ENCODE assay signal across 12 mouse cellular contexts in the genomic region with DNA sequence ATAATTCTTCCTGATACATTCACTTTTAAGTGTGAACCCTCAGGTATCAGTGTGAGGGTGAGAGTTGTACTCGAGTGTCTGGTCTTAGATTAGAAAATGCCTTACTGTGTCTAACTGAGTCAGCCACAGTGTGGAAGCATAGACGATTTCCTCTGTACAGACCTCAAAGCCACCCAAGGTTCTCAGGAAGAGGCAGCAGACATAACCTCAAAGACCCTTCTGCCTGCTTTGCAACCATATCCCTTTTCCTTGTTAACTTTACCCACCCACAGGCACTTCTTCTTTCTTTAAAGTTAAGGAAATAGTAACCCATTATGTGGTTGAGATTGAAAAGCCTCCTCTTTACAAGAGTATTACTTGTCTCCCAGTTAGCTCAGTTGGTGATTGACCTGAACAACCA. TPM values are rescaled to one million over a fixed set of nuclear protein-coding genes. Genes with fewer than 3 reads are reported as not detected.
"Had no signal": no experiment of that assay in that cellular context is flagged by ENCODE, and none has a peak within 500 bp of the region (broad histone marks: within the 10 kb centered on the region; RNA-seq: fewer than 3 reads in every experiment).

No protein-coding gene starts in this region.

- H3K4me1 ChIP-seq: lung, embryonic 15.5 days; midbrain, embryonic 13.5 days; midbrain, embryonic 15.5 days; neural tube, embryonic 12.5 days; stomach, embryonic 15.5 days had no signal

- H3K4me3 ChIP-seq: lung, embryonic 15.5 days; megakaryocyte, embryonic 14.5 days; midbrain, embryonic 13.5 days; midbrain, embryonic 15.5 days; neural tube, embryonic 12.5 days; stomach, embryonic 15.5 days had no signal

- H3K9me3 ChIP-seq: lung, embryonic 15.5 days; megakaryocyte, embryonic 14.5 days; midbrain, embryonic 13.5 days; midbrain, embryonic 15.5 days; neural tube, embryonic 12.5 days; stomach, embryonic 15.5 days had no signal

- ATAC-seq: lung, postnatal 0 days; midbrain, embryonic 13.5 days; midbrain, embryonic 15.5 days had no signal

- H3K27ac ChIP-seq: lung, embryonic 15.5 days; macrophage; midbrain, embryonic 13.5 days; midbrain, embryonic 15.5 days; neural tube, embryonic 12.5 days; stomach, embryonic 15.5 days; stomach, postnatal 0 days had no signal

- H3K27me3 ChIP-seq: lung, embryonic 15.5 days; megakaryocyte, embryonic 14.5 days; midbrain, embryonic 13.5 days; midbrain, embryonic 15.5 days; neural tube, embryonic 12.5 days; stomach, embryonic 15.5 days had no signal

- DNase-seq: right cerebral cortex, postnatal 14 days had no signal

- H3K9ac ChIP-seq: lung, embryonic 15.5 days; midbrain, embryonic 13.5 days; midbrain, embryonic 15.5 days; neural tube, embryonic 12.5 days; stomach, embryonic 15.5 days had no signal

- H3K4me2 ChIP-seq: lung, embryonic 15.5 days; midbrain, embryonic 11.5 days; midbrain, embryonic 13.5 days; midbrain, embryonic 15.5 days; neural tube, embryonic 12.5 days; stomach, embryonic 15.5 days had no signal

RNA-seq across cellular contexts. Expression of a gene that starts 37.7 kb away (rescaled TPM):
- total RNA-seq: midbrain, postnatal 0 days had no signal
